Mouse (Mus musculus): Measurements from ENCODE around the gene Lrrc26.
"Not testable (repeated sequence)": the region's sequence is repeated elsewhere in the genome, so short reads cannot be mapped to it uniquely, and the experiment has no call there.

Lrrc26 gene

GRCm38 (mm10) chr2:25289651-25290050 lies at the start of gene Lrrc26:
Gene Lrrc26, plus strand, starts transcription at chr2:25289915.
- DNase-seq (ENCODE audit: low read depth, low spot score), result peak; percentile 17

- DNase-seq (ENCODE audit: low read depth, low spot score), result no peak
Measured at GRCm38 (mm10) chr2:25240310-25240709, 49.4 kb upstream of the Lrrc26 start.

- no peak for DNase-seq (ENCODE audit: low read depth, low spot score)
Measured at GRCm38 (mm10) chr2:25240723-25241437, 48.8 kb upstream of the Lrrc26 start.

GRCm38 (mm10) chr2:25241438-25241775 lies 48.3 kb upstream of the Lrrc26 start:
- DNase-seq (ENCODE audit: low read depth, low spot score), result no peak

- DNase-seq (ENCODE audit: low read depth, low spot score), result no peak
Measured at GRCm38 (mm10) chr2:25242101-25242506, 47.6 kb upstream of the Lrrc26 start, which contains the start of the genes Rnf208 and Cysrt1. Gene Rnf208, plus strand, starts transcription at chr2:25242255. Gene Cysrt1, minus strand, starts transcription at chr2:25242452.

- DNase-seq (ENCODE audit: low read depth, low spot score), result no peak
Measured at GRCm38 (mm10) chr2:25243342-25243741, 46.4 kb upstream of the Lrrc26 start.

GRCm38 (mm10) chr2:25244144-25244543 lies 45.6 kb upstream of the Lrrc26 start:
- no peak for DNase-seq (ENCODE audit: low read depth, low spot score)

GRCm38 (mm10) chr2:25246183-25247072 lies 43.3 kb upstream of the Lrrc26 start, which contains the start of gene AL732309.1:
Gene AL732309.1, minus strand, starts transcription at chr2:25246863.
- no peak for DNase-seq (ENCODE audit: low read depth, low spot score)

- peak; percentile 40 for DNase-seq (ENCODE audit: low read depth, low spot score)
Measured at GRCm38 (mm10) chr2:25252331-25252730, 37.4 kb upstream of the Lrrc26 start.

- DNase-seq (ENCODE audit: low read depth, low spot score), result peak; percentile 90
Measured at GRCm38 (mm10) chr2:25255284-25255779, 34.4 kb upstream of the Lrrc26 start, which contains the start of gene Tmem203. Gene Tmem203, plus strand, starts transcription at chr2:25255439.

- peak; percentile 75 for DNase-seq (ENCODE audit: low read depth, low spot score)
Measured at GRCm38 (mm10) chr2:25256443-25257109, 33.1 kb upstream of the Lrrc26 start.

- not testable (repeated sequence) for DNase-seq (ENCODE audit: low read depth, low spot score)
Measured at GRCm38 (mm10) chr2:25257250-25257649, 32.5 kb upstream of the Lrrc26 start.

- DNase-seq (ENCODE audit: low read depth, low spot score), result no peak
Measured at GRCm38 (mm10) chr2:25258887-25259286, 30.8 kb upstream of the Lrrc26 start.

- no peak for DNase-seq (ENCODE audit: low read depth, low spot score)
Measured at GRCm38 (mm10) chr2:25261870-25262269, 27.8 kb upstream of the Lrrc26 start.

GRCm38 (mm10) chr2:25262291-25262767 lies 27.4 kb upstream of the Lrrc26 start, which contains the start of gene Tprn:
Gene Tprn, plus strand, starts transcription at chr2:25262618.
- peak; percentile 98 for DNase-seq (ENCODE audit: low read depth, low spot score)

- peak; percentile 53 for DNase-seq (ENCODE audit: low read depth, low spot score)
Measured at GRCm38 (mm10) chr2:25262795-25263622, 26.7 kb upstream of the Lrrc26 start.

GRCm38 (mm10) chr2:25263623-25264285 lies 26.0 kb upstream of the Lrrc26 start:
- no peak for DNase-seq (ENCODE audit: low read depth, low spot score)

- DNase-seq (ENCODE audit: low read depth, low spot score), result no peak
Measured at GRCm38 (mm10) chr2:25264286-25264660, 25.4 kb upstream of the Lrrc26 start.

GRCm38 (mm10) chr2:25264851-25265250 lies 24.9 kb upstream of the Lrrc26 start:
- DNase-seq (ENCODE audit: low read depth, low spot score), result peak; percentile 89
